Mouse (Mus musculus): ENCODE results near the gene Gtf2e1.

Gene Gtf2e1

DNA sequence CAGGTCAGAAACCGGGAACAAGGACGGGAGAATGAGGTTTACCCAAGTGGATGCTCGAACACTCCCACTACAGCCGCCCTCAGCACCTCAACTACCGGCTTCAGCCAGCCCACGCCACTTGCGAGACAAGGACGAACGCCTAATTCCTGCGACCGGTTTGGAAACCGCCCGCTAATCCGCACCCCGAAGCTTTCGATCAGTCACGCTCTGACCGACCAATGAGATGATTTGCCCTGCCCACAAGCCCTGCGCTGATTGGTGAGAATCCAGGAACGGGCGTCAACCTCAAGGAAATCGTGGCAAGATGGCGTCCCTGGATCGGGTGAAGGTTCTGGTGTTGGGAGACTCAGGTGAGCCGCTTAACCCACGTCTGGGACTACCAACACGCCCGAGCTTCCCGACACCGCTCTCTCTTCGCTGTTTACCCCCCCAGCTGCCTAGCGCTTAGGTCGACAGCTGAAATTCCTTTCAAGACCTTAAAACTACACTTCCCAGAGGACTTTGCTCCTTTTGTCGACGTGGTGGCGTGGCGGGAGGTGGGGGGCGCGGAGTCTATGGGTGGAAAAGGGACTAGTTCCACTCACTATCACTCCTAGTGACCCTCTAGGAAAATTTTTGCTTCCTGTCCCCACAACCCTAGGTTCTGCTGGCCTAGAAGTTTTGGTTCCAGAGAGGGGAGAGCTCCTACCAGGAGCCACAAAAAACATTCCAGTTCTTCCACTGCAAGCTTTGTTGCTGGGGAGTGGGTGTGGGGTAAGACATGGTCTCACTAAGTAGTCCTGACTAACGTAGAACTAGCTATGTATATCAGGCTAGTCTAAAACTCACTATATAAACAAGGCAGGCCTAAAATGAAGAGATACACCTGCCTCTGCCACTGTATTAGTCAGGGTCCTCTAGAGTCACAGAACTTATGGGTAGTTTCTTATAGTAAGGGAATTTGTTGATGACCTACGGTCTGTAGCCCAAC is at the start of gene Gtf2e1, which contains the start of gene Rabl3:
Gtf2e1 (minus strand) TSS at position 179 of the 970 bp plus-strand sequence.
Rabl3 (plus strand) TSS at position 275 of the 970 bp plus-strand sequence.
- DNase-seq (ENCODE audit: low spot score): peak; percentile 86

- no peak for DNase-seq (ENCODE audit: low spot score)
Measured at GRCm38 (mm10) chr16:37585129-37585563, 45.6 kb upstream of the Gtf2e1 start.

DNA sequence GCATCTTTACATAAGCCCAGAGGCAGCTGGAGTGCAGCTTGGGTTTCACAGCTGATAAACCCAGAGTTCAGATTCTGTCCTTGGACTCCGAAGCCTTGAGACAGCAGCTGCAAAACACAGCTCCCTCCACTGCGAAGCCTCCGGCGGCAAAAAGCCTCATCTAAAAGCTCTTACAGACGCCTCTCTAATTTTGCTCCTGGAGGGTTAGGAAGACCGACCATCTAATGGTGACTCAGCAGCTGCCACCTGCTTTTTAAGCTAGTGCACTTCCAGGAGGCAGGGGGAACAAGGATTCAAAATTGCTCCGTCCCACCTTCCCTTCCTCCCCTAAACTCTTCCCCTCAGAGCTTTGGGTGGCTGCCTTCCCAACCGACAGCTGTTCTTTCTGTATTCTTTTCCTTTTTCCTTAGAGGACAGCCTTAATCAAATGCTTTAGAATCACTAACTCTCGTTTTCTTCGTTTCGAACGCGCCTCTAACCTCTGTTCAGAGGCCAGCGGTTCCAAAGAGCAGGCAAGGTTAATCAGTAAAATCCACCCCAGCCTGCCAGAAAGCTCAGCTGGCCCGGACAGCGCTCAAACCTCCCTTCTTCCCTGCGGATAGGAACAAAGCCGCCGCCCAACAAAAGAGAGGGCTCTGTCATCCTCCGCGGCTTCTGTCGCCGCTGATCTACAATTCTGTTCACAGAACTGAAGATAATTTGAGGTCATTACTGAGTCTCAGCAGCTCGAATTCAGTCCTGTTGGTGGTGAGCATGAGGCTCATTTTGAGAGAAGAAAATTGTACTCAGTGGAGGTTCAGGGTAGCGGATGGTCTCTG is 44.8 kb upstream of the Gtf2e1 start:
- DNase-seq (ENCODE audit: low spot score): no peak

GRCm38 (mm10) chr16:37583801-37584200 is 44.2 kb upstream of the Gtf2e1 start:
- no peak for DNase-seq (ENCODE audit: low spot score)

DNA sequence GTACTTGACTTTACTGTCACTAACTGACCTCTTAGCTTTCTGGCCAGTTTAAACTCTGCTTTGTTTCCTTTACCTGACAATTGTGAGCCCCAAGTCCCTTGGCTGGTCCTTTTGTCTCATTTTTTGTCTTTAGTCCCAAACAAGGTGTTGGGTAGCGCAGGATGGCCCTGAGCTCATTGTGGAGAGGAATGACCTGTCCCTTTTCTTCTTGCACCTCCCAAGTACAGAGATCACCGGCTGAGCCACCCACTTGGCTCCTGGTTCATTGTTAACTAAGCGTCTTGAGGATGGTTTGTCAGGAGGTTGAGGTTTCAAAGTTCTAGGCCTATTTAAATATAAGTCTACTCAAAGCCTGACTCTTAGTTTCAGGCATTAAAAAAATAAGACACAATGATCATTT is 43.7 kb upstream of the Gtf2e1 start:
- DNase-seq (ENCODE audit: low spot score): no peak

GRCm38 (mm10) chr16:37581901-37582300 is 42.3 kb upstream of the Gtf2e1 start:
- DNase-seq (ENCODE audit: low spot score): no peak

DNA sequence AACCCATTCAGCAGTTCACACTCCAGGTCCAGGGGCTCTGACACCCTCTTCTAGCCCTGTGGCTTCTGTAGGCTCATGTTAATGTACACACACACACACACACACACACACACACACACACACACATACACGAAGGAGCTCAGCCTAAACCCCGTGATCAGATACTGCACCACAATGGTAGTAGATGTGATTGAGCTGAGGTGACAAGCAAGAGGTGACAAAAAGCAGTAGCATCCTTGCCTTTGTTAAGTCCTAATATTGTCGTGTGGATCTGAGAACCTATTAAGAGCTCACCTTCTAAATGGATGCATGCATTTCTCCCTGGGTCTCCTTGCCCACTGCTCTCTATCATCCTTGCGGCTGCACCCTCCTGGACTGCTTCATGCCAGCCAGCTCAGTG is 41.1 kb upstream of the Gtf2e1 start:
- no peak for DNase-seq (ENCODE audit: low spot score)

GRCm38 (mm10) chr16:37579994-37580393 is 40.4 kb upstream of the Gtf2e1 start, which contains the start of gene Hgd:
Hgd (plus strand) TSS chr16:37580153.
- DNase-seq (ENCODE audit: low spot score): no peak

DNA sequence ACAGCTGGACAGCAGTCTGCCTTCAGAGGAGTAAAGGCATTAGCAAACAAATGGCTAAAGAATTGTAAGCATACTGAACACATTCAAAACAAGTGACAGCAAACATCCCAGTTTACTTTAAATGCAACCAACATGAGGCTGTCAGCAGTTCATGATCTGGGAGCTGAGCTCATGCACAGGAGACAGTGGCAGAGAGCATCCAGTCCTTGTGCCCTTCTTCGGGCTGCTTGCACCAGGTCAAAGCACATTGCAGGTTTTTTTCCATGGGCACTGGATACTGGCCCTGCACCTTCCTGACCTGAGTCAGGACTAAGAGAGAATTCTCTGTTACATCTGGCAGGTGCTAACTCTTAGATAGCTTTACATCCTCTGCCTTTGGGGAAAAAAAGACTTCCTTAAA is 40.0 kb upstream of the Gtf2e1 start:
- DNase-seq (ENCODE audit: low spot score): no peak

- no peak for DNase-seq (ENCODE audit: low spot score)
Measured at GRCm38 (mm10) chr16:37575325-37575724, 35.7 kb upstream of the Gtf2e1 start.

DNA sequence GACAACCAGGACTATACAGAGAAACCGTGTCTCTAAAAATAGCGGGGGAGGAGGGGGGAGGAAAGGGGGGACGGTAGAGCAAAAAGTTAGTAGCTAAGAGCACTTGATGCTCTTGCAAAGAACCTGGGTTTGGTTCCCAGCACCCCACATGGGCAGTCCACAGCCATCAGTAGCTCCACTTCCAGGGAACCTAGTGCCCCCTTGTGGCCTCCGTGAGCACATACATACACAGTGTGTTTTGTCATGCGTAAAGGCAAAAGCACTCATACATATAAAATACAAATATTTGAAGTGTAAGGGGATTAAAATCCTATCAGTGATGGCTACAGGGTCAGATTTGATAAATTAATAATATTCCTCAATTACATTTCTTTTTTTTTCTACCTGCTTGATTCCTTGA is 33.5 kb upstream of the Gtf2e1 start:
- no peak for DNase-seq (ENCODE audit: low spot score)

DNA sequence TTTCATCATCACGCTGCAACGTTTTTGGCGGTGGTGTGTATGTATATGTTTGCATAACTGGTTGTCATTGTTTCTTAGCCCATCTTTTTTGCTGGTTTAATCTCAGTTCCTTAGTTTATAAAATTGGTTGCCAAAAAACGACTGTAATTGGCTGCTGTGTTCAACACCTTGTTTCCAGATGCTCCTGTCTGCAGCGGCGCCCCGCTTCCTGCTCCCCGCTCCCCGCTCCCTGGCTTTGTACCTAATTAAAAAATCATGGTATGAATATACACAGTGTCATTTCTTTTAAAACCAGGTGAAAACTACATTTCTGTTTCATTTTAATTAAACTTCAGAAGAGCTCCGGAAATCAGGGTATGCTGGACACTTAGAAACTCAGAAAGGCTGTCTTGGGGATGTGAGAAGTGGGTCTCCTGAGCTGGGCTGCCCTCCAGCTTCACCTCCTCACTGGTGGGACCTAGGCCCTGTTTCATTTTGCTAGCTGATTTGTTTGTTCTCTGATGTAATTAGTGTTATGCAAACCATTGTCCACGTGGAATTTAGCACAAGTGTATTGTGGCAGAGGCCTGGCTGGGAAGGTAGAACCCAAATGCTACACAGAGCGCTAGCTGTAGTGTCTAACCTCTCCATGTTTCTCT is 32.6 kb upstream of the Gtf2e1 start:
- no peak for DNase-seq (ENCODE audit: low spot score)

DNA sequence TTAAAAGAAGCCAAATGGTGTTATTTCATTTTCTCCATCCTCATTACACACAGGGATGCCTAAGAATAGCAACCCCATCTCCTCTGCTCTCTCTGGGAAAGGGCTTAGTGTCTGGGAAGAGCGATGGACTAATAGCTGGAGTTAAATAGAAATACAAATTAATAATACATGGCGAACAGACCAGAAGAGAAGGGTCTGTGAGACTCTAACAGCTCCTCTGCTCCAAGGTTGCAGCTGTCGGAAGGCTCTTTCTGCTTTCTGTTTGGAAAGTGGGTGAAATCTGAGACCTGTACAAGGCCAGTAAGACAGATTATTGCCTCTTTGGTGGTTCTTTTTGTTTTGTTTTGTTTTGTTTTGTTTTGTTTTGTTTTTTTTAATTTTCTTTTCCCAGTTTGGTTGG is 32.0 kb upstream of the Gtf2e1 start:
- no peak for DNase-seq (ENCODE audit: low spot score)

GRCm38 (mm10) chr16:37567113-37568050 is 27.8 kb upstream of the Gtf2e1 start:
- DNase-seq (ENCODE audit: low spot score): no peak

- no peak for DNase-seq (ENCODE audit: low spot score)
Measured at GRCm38 (mm10) chr16:37566107-37566506, 26.5 kb upstream of the Gtf2e1 start.

DNA sequence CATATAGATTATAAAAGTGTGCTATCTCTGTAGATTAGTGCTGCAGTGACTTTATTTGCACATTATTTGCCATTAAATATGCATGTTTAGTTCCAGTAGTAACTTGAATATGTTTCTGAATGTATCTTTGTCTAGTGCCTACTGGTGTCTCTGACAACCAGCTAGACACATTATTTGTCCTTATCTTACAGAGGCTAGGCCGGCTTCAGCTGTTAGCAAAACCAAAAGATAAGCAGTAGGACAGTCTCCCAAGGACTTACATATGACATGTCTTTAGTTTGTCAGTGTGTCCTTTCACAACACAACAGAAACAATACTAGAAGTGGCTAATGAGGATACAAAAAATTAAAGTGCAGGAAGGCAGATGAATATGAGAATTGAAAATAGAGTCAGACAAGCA is 25.5 kb upstream of the Gtf2e1 start:
- no peak for DNase-seq (ENCODE audit: low spot score)

GRCm38 (mm10) chr16:37562961-37563360 is 23.4 kb upstream of the Gtf2e1 start:
- no peak for DNase-seq (ENCODE audit: low spot score)

DNA sequence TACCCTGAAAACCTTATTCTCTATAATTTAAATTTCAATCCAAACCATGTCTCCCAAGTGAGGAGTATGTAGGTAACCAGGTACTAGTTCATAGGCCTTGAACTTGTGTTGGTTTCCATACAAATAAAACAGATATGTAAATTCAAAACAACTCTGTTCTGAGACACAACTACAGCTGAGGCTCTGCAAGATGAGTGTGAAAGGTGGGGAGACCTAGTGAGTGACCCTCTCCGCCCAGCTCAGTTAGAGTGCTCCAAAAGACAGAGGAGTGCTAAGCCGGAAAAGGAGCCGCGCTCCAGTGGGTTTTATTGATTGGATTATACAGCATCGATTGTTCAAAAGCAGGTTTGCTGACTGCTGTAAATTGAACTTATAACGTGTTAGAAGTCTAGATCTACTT is 22.8 kb upstream of the Gtf2e1 start:
- no peak for DNase-seq (ENCODE audit: low spot score)

- DNase-seq (ENCODE audit: low spot score): no peak
Measured at GRCm38 (mm10) chr16:37552824-37553223, 13.2 kb upstream of the Gtf2e1 start.

DNA sequence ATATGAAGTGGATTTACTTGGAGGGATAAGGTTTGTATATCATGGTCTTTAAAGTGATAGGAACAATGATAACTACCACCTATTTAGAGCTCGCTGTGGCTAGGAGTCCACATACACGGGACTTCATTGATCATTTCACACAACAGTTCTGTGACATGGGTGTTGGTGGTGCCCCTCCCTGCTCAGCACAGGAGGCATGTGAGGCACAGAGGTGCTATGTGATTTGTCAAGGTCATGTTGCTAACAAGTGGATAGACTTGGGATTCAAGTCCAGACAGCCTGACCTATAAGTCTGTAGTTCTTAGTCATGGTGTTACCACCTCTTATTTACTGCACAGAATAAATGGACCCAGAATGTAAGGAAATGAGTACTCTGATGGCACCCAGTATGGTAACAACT is 11.4 kb upstream of the Gtf2e1 start:
- DNase-seq (ENCODE audit: low spot score): no peak

DNA sequence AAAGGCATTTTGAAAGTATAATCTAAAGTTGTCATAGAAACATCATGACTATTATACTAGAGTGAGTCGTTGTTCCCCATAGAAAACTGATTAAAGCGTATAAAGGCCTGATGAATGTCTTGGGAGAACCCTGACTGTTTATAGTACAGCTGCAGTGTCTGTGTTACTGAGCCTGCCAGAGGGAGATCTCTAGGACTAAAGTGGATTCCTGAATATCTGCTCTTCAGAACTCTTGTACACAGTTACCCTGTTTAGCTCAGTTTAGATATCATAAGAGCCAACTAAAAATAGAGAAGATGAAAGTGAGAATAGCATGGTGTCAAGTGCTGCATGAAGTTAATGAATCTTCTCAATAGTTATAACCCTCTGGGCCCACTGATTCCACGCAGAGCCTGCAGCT is 10.7 kb upstream of the Gtf2e1 start:
- no peak for DNase-seq (ENCODE audit: low spot score)

All from urinary bladder, postnatal 10 days (tissue).